Mouse (Mus musculus) G1E (cell line): ENCODE measurements around the gene Tnfrsf26. TPM values are rescaled to one million over a fixed set of nuclear protein-coding genes. Genes with fewer than 3 reads are reported as not detected.
A peak's percentile ranks its signal among the peaks of the same experiment; 100 is the strongest.

Source experiments
- ATAC-seq: 2 replicates; pipeline ENCODE4 v1.8.0; 2016; ENCODE audit warnings: mild to moderate bottlenecking; ENCODE audit not compliant: insufficient number of reproducible peaks, poor library complexity, low FRiP score, severe bottlenecking; ENCODE audit errors: extremely low read depth
- DNase-seq: peaks from one replicate; pipeline ENCODE4 v3.0.0; 2012; ENCODE audit warnings: low spot score
- H3K27me3 ChIP-seq: 2 replicates; pipeline ENCODE4 v1.6.1; 2012; ENCODE audit warnings: mild to moderate bottlenecking, low read length, inconsistent platforms; ENCODE audit not compliant: insufficient read depth
- H3K36me3 ChIP-seq: replicated peaks from 2 replicates; pipeline ENCODE3; 2012; ENCODE audit warnings: mild to moderate bottlenecking, inconsistent platforms
- H3K4me1 ChIP-seq: 2 replicates; pipeline ENCODE4 v1.6.1; 2012; ENCODE audit warnings: low read depth, low read length, inconsistent platforms, mixed read lengths; ENCODE audit not compliant: insufficient read depth
- H3K4me3 ChIP-seq: 2 replicates; pipeline ENCODE4 v1.5.1; 2012; ENCODE audit warnings: low read depth, mild to moderate bottlenecking, inconsistent platforms, low read length, moderate library complexity, mixed read lengths
- H3K9me3 ChIP-seq: replicated peaks from 2 replicates; pipeline ENCODE4 v1.6.1; 2012; ENCODE audit warnings: inconsistent platforms
- CTCF ChIP-seq: IDR thresholded peaks from 2 replicates; pipeline ENCODE4 v1.5.1; 2012; ENCODE audit warnings: low read depth, low read length, inconsistent platforms, mixed read lengths
- GATA1 ChIP-seq: IDR thresholded peaks from 2 replicates; pipeline ENCODE4 v1.6.1; 2012; ENCODE audit warnings: borderline replicate concordance, low read length, inconsistent platforms, mixed read lengths
- GATA2 ChIP-seq: IDR thresholded peaks from 2 replicates; pipeline ENCODE4 v1.6.1; 2012; ENCODE audit warnings: low read depth, low read length, inconsistent platforms, borderline replicate concordance
- POLR2AphosphoS5 ChIP-seq: IDR thresholded peaks from 2 replicates; pipeline ENCODE4 v1.6.1; 2012; ENCODE audit warnings: low read depth, low read length, inconsistent platforms; ENCODE audit not compliant: insufficient replicate concordance
- TAL1 ChIP-seq: conservative IDR thresholded peaks from 2 replicates; pipeline ENCODE4 v1.6.1; 2012; ENCODE audit warnings: low read depth, low read length, inconsistent platforms, mixed read lengths
- polyA plus RNA-seq: library from polyadenylated mRNA; stranded (reverse); fragments of >175 nt; gene quantifications from 2 replicates; pipeline ENCODE4 v1.2.3, GENCODE M21; 2012
- total RNA-seq, 2 experiments: library from RNA; stranded (forward) in 1 of 2; stranded (reverse) in 1 of 2; fragments of 200-1000 nt in 1 of 2; fragments of >200 nt in 1 of 2; fragmentation: Nextera tagmentation in 1 of 2; gene quantifications; 2 replicates each; pipeline ENCODE4 v1.2.3; 2014 to 2017

Gene Tnfrsf26
- total and polyA plus RNA-seq, 3 experiments: 0.38 TPM; not detected in 1

- Histone ChIP-seq H3K9me3 (no peaks in the 10 kb centered on the region), H3K4me3 (no peak overlapping the region), H3K4me1 (no peaks in the 10 kb centered on the region), H3K36me3 (no peaks in the 10 kb centered on the region), H3K27me3 (peaks cover 19% of the 10 kb centered on the region)
- TF ChIP-seq CTCF: no peak
- TF ChIP-seq GATA2: no peak
- no peak for TF ChIP-seq TAL1
- TF ChIP-seq GATA1: no peak
- TF ChIP-seq POLR2AphosphoS5: no peak
- no peak for DNase-seq
- no peak for ATAC-seq
These were observed 4.0 kb downstream of the Tnfrsf26 start for GRCm38 (mm10) chr7:143624561-143624960.

- H3K36me3 ChIP-seq: no peaks in the 10 kb centered on the region
- no peak overlapping the region for H3K4me3 ChIP-seq
- TF ChIP-seq POLR2AphosphoS5: no peak
- no peaks in the 10 kb centered on the region for H3K9me3 ChIP-seq
- H3K4me1 ChIP-seq: no peaks in the 10 kb centered on the region
- no peak for DNase-seq
- no peak for ATAC-seq
- peaks cover 30% of the 10 kb centered on the region for H3K27me3 ChIP-seq
These were observed 7.6 kb downstream of the Tnfrsf26 start for GRCm38 (mm10) chr7:143620951-143621350.

GRCm38 (mm10) chr7:143614404-143615135, 14.0 kb downstream of the Tnfrsf26 start:
- Histone ChIP-seq H3K4me1 (no peaks in the 10 kb centered on the region), H3K36me3 (no peaks in the 10 kb centered on the region), H3K9me3 (no peaks in the 10 kb centered on the region), H3K4me3 (no peak overlapping the region), H3K27me3 (peaks cover 36% of the 10 kb centered on the region)
- ATAC-seq: no peak
- DNase-seq: no peak
- TF ChIP-seq TAL1: no peak
- no peak for TF ChIP-seq CTCF
- no peak for TF ChIP-seq GATA1
- no peak for TF ChIP-seq POLR2AphosphoS5

- DNase-seq: no peak
These were observed 16.3 kb downstream of the Tnfrsf26 start for GRCm38 (mm10) chr7:143612215-143612614.

GRCm38 (mm10) chr7:143605321-143605720, 23.2 kb downstream of the Tnfrsf26 start:
- Histone ChIP-seq H3K9me3 (no peaks in the 10 kb centered on the region), H3K36me3 (no peaks in the 10 kb centered on the region), H3K4me1 (peaks cover 15% of the 10 kb centered on the region), H3K4me3 (no peak overlapping the region), H3K27me3 (peaks cover 22% of the 10 kb centered on the region)
- DNase-seq: no peak
- no peak for ATAC-seq
- no peak for TF ChIP-seq GATA1
- no peak for TF ChIP-seq CTCF
- TF ChIP-seq GATA2: no peak
- no peak for TF ChIP-seq POLR2AphosphoS5
- TF ChIP-seq TAL1: no peak

More at GRCm38 (mm10) chr7:143612215-143612614, 16.3 kb downstream of the Tnfrsf26 start:
- Histone ChIP-seq H3K9me3 (no peaks in the 10 kb centered on the region), H3K27me3 (peaks cover 35% of the 10 kb centered on the region), H3K4me1 (no peaks in the 10 kb centered on the region), H3K4me3 (no peak overlapping the region), H3K36me3 (no peaks in the 10 kb centered on the region)
- ATAC-seq: no peak
- TF ChIP-seq CTCF: 0 out of 2 replicates have a peak, but pooled peaks have one; percentile 18
- TF ChIP-seq GATA1: no peak

- peaks cover 17% of the 10 kb centered on the region; the same call in 1 of the 2 replicates for H3K27me3 ChIP-seq
- ATAC-seq: no peak
- TF ChIP-seq GATA1: no peak
- no peak for TF ChIP-seq POLR2AphosphoS5
- no peak for TF ChIP-seq GATA2
- no peak for TF ChIP-seq TAL1
- no peak for TF ChIP-seq CTCF
These were observed 23.6 kb downstream of the Tnfrsf26 start for GRCm38 (mm10) chr7:143604889-143605288.

More at GRCm38 (mm10) chr7:143604889-143605288, 23.6 kb downstream of the Tnfrsf26 start:
- no peak for DNase-seq
- H3K36me3 ChIP-seq: no peaks in the 10 kb centered on the region
- H3K4me1 ChIP-seq: peaks cover 17% of the 10 kb centered on the region
- no peaks in the 10 kb centered on the region for H3K9me3 ChIP-seq
- H3K4me3 ChIP-seq: no peak overlapping the region
